Mouse (Mus musculus) hindbrain, embryonic 10.5 days (tissue): ENCODE measurements around the gene Ypel1. TPM values are rescaled to one million over a fixed set of nuclear protein-coding genes. Genes with fewer than 3 reads are reported as not detected.

Source experiments
- DNase-seq: peaks from one replicate; pipeline ENCODE4 v3.0.0-alpha.2; 2017; ENCODE audit warnings: low spot score
- H3K27ac ChIP-seq: fragments of 300-500 bp; sonication (generic); 2 replicates; pipeline ENCODE4 v1.5.1; 2016; ENCODE audit warnings: mild to moderate bottlenecking, moderate library complexity
- H3K27me3 ChIP-seq: fragments of 300-500 bp; sonication (generic); 2 replicates; pipeline ENCODE4 v1.6.1; 2016; ENCODE audit warnings: mild to moderate bottlenecking; ENCODE audit not compliant: poor library complexity, insufficient read depth, severe bottlenecking
- H3K36me3 ChIP-seq: fragments of 300-500 bp; sonication (generic); 2 replicates; pipeline ENCODE4 v1.6.1; 2016; ENCODE audit warnings: mild to moderate bottlenecking, moderate library complexity
- H3K4me1 ChIP-seq: fragments of 300-500 bp; sonication (generic); replicated peaks from 2 replicates; pipeline ENCODE4 v1.6.1; 2016; ENCODE audit warnings: mild to moderate bottlenecking
- H3K4me3 ChIP-seq: fragments of 300-500 bp; sonication (generic); 2 replicates; pipeline ENCODE4 v1.5.1; 2016; ENCODE audit warnings: mild to moderate bottlenecking, moderate library complexity
- H3K9me3 ChIP-seq: fragments of 300-500 bp; sonication (generic); 2 replicates; pipeline ENCODE4 v1.6.1; 2016; ENCODE audit warnings: mild to moderate bottlenecking, moderate library complexity
- WGBS: fragments of 180-500 bp; shearing (Covaris S2); methylation state at CpG from one replicate; pipeline ENCODE4 v1.1.7; 2016; 5-methylcytosine and 5-hydroxymethylcytosine counted together
- microRNA counts: library from miRNA; unstranded; fragments of <30 nt; microRNA quantifications from one replicate; lab custom pipeline; 2017
- polyA plus RNA-seq: library from polyadenylated mRNA; unstranded; fragments of >200 nt; fragmentation: Nextera tagmentation; extraction: Ambion mirVana; gene quantifications from 2 replicates; pipeline ENCODE4 v1.2.1, GENCODE M21; 2016

The Ypel1 gene
- polyA plus RNA-seq, 1 experiment from 2014 or later, result 103 TPM

DNA sequence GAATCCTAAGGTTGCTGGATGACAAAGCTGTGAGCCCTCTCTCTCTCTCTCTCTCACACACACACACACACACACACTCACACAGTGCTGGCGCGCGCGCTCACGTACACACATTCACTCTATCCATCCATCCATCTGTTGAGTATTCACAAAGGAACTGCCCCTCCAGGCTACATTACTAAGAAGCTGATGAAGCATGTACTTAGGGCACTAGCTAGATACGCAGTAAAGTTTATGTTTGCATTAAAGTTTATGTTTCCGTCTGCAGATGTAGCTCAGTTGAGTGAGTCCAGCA is 63.4 kb downstream of the Ypel1 start:
- Histone ChIP-seq H3K9me3 (no peaks in the 10 kb centered on the region), H3K27ac (peak overlapping the region; percentile 94), H3K36me3 (peaks cover 12% of the 10 kb centered on the region), H3K4me3 (peak overlapping the region; percentile 83), H3K27me3 (peaks cover 5% of the 10 kb centered on the region; the same call in 1 of the 2 replicates), H3K4me1 (peaks cover 23% of the 10 kb centered on the region)
- WGBS, result 34% methylated on average over 7 of the region's 7 CpGs
- no peak for DNase-seq

MicroRNAs within 50 kb of the gene (microRNA counts, 519-probe panel; counts per million panel counts)
- microRNA mmu-miR-130b (lab: Ali Mortazavi, UCI) (4,979 counts per million, percentile 94 among the panel's probes with 10 or more counts), microRNA mmu-miR-301b (lab: Ali Mortazavi, UCI) (3,546 counts per million, percentile 85 among the panel's probes with 10 or more counts)

Other genes starting within 250 kb of the Ypel1 start
- 3.7 and 6.2 TPM in 2 replicates for gene Spag6l, start 240.2 kb upstream of the Ypel1 start, polyA plus RNA-seq
- gene Igll1, start 205.7 kb upstream of the Ypel1 start, polyA plus RNA-seq, result 0.14 TPM in 1 of 2 replicates, not detected in the other
- 70.2 and 70.8 TPM in 2 replicates for gene Top3b, start 199.0 kb upstream of the Ypel1 start, polyA plus RNA-seq
- gene Vpreb1, start 198.9 kb upstream of the Ypel1 start, polyA plus RNA-seq, result 1.7 and 2.0 TPM in 2 replicates
- gene Ppm1f, start 173.2 kb upstream of the Ypel1 start, polyA plus RNA-seq, result 26.5 and 29.5 TPM in 2 replicates
- 143 and 150 TPM in 2 replicates for gene Mapk1, start 86.3 kb upstream of the Ypel1 start, polyA plus RNA-seq
- 159 and 177 TPM in 2 replicates for gene Ppil2, start 41.6 kb downstream of the Ypel1 start, polyA plus RNA-seq
- gene 2610318N02Rik, start 55.5 kb downstream of the Ypel1 start, polyA plus RNA-seq, result 146 and 175 TPM in 2 replicates
- gene Sdf2l1, start 62.7 kb downstream of the Ypel1 start, polyA plus RNA-seq, result 114 and 136 TPM in 2 replicates
- gene Ydjc, start 74.9 kb downstream of the Ypel1 start, polyA plus RNA-seq, result 7.8 and 10.1 TPM in 2 replicates
- 0.73 and 0.75 TPM in 2 replicates for gene Ccdc116, start 77.5 kb downstream of the Ypel1 start, polyA plus RNA-seq
- 394 and 407 TPM in 2 replicates for gene Ube2l3, start 133.0 kb downstream of the Ypel1 start, polyA plus RNA-seq
- gene Rimbp3, start 138.9 kb downstream of the Ypel1 start, polyA plus RNA-seq, result 1.6 and 1.9 TPM in 2 replicates
- gene Hic2, start 163.9 kb downstream of the Ypel1 start, polyA plus RNA-seq, result 16.1 and 18.0 TPM in 2 replicates
- gene Tmem191c, start 206.4 kb downstream of the Ypel1 start, polyA plus RNA-seq, result 7.2 and 11.1 TPM in 2 replicates